Mouse (Mus musculus) heart, adult 11 months (tissue): Measurements from ENCODE around the gene 1700028K03Rik.
A peak's percentile ranks its signal among the peaks of the same experiment; 100 is the strongest.

ENCODE experiments used
- DNase-seq: peaks from one replicate; pipeline ENCODE4 v3.0.0; 2022

Gene 1700028K03Rik

DNA sequence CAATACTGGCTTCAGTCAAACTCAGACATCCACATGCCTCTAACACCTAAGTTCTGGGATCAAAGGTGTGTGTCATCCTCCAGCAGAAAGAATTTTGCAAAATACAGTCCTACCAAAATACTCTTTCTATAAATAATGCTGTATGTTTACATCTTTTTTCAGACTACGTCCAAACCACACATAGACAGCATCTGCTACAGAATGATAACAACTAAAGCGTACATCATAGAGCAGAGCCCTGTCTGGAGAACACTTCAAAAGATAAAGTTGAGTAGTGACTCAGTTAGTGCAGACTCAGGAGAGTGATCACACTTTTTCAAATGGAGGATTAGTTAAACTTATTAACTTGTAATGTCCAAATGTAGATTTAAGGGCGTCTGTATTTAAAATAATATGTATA is 13.4 kb downstream of the 1700028K03Rik start:
- no peak for DNase-seq

DNA sequence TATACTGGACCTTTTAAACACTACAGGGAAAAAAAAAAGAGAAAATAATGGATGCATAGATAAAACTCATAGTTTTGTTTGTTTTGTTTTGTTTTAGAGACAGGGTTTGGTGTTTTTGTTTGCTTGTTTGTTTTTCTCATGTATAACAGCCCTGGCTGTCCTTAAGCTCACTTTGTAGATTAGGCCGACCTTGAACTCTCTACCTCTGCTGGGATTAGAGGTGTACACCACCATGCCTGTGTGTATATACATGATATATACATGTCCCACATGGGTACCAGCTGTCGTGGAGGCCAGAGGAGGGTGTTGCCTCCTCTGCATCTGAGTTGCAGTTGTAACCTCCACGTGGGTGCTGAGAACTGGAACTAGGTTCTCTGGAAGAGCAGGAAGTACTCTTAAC is 13.9 kb downstream of the 1700028K03Rik start:
- DNase-seq = peak; percentile 36

DNA sequence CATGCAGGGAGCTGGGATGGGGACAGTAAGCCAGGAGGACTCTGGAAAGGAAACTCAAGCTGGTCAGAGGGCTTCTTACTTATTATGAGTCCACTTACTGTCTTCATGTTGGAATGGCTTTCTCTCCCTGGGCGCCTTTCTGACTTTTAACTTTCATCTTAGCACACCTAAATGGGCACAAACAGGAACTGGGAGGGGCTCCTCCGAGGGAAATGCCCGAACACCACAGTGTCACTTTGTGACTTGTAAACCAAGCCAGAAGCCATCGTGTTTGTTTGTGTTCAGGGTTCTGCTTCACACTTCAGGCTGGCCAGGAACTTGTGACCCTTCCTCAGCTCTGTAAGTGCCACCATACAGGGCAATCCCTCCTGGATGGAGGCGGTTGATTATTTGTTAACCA is 19.8 kb downstream of the 1700028K03Rik start:
- DNase-seq = peak; percentile 61

DNA sequence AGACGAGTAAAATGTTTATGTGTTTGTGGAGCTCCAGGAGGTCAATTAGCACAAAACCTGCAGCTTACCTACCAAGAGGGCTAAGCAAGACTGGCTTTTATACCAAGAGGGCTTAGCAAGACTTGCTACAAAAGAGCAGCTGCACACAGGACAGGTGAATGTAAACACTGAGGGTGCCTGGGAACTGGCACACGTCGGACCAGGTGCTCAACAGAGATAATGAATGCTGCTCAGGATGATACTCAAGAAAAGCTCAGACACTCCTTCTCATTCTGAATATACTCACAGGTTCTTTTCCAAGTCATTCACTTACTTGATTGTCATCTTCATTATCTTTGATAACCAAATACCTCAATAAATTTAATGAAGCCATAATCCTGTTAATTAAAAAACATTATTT is 22.5 kb downstream of the 1700028K03Rik start:
- peak; percentile 69 for DNase-seq

DNA sequence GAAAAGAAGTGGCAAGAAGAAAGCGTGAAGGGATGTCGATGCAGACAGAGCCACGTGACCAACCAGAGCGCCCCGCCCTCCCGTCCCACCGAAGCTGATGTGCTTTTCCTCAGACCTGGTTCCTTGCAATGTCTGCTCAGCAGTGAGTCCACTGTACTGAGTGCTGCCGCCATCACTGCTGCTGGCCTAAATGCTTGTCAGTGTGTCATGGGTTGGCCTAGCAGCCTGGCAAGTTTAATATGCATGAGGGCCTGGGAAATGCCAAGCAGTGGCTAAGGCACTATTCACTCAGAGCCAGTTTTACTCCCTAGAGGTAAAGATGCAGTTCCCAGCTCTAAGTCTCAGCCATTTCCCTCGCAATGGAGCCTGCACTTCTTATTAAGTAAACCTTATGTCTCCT is 34.6 kb downstream of the 1700028K03Rik start:
- no peak for DNase-seq

DNA sequence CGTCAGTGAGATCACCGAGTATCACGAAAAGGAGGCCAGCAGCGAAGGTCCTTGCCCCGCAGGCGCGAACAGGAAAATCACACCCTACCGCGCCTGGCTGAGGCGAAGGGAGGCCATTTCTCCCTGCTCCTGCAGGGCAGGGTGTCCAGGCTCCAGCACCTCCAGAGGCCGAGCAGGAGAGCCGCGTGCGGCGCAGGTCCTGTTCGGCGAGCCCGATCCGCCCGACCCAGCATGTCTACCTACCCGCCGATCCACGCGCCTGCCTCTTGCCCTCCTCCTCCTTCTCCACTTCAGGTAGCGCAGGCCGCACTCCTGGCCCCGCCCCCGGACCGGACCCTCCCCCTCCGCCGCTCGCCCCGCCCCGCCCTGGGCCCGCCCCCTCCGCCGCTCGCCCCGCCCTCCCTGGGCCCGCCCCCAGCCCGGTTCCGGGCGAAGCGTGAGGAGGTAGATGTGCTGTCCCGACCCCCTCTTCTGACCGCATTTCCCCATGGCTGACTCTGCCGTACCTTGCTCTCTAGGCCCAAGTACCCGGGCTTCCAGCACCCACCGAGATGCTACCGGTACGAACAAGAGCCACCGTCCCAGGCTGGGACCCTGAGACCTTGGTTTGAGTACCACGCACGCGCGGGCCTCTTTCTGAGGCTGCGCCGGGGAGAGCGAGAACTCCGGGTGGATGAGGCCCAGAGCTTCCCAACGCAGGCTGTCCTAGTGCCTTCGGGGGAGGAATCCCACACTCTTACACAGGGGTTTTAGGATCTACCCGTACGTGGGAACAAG is 63.0 kb downstream of the 1700028K03Rik start, which contains the start of the genes Rpap2 and Glmn:
Gene Rpap2 (plus strand): TSS at position 73 of the 777 bp plus-strand sequence.
Gene Glmn (minus strand): TSS at position 588 of the 777 bp plus-strand sequence.
- peak; percentile 98 for DNase-seq

DNA sequence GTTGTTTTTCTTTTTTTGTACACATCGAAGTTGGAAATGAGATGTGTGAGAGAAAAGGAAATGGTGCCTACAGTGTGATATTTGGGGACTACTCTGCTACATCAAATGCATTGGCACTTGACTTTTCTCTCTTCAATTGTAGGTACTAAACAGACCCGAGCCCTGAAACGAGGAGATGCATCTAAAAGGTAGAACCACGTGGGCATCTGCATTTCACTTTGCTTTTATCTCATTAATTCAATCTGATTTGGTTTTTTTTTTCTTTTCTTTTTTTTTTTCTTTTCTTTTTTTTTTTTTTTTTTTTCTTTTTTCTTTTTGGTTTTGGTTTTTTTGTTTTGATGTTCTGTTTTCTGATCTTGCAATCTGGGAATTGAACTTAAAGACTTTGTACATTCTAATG is 63.9 kb downstream of the 1700028K03Rik start:
- peak; percentile 17 for DNase-seq
